Mouse (Mus musculus): ENCODE data around the gene Gorab.
A peak's percentile ranks its signal among the peaks of the same experiment; 100 is the strongest.

Gene Gorab

GRCm38 (mm10) chr1:163357733-163358132 is 45.7 kb downstream of the Gorab start:
- DNase-seq (ENCODE audit: low spot score in 2 of 2) = no peak

- DNase-seq (ENCODE audit: low spot score in 2 of 2) = no peak
Measured at GRCm38 (mm10) chr1:163356167-163356566, 47.3 kb downstream of the Gorab start.

- DNase-seq (ENCODE audit: low spot score in 2 of 2) = peak in 1 of 2 experiments; percentile 30
Measured at GRCm38 (mm10) chr1:163355626-163356156, 47.8 kb downstream of the Gorab start.

- no peak for DNase-seq (ENCODE audit: low spot score in 2 of 2)
Measured at GRCm38 (mm10) chr1:163350988-163351387, 52.5 kb downstream of the Gorab start.

GRCm38 (mm10) chr1:163345541-163345940 is 57.9 kb downstream of the Gorab start:
- no peak for DNase-seq (ENCODE audit: low spot score in 2 of 2)

GRCm38 (mm10) chr1:163344931-163345330 is 58.5 kb downstream of the Gorab start:
- no peak for DNase-seq (ENCODE audit: low spot score in 2 of 2)

GRCm38 (mm10) chr1:163339219-163339561 is 64.3 kb downstream of the Gorab start:
- DNase-seq (ENCODE audit: low spot score in 2 of 2) = no peak

GRCm38 (mm10) chr1:163338525-163339218 is 64.8 kb downstream of the Gorab start:
- peak; percentile 50 to 51 for DNase-seq (ENCODE audit: low spot score in 2 of 2)

- peak; percentile 49 to 52 for DNase-seq (ENCODE audit: low spot score in 2 of 2)
Measured at GRCm38 (mm10) chr1:163337821-163338220, 65.6 kb downstream of the Gorab start.

Data from right cerebral cortex, postnatal 10 days (tissue).